Mouse (Mus musculus) liver, adult 2 months (tissue): ENCODE data around the gene 1700021F05Rik.

Experiments used
- CTCF ChIP-seq: fragments of 200-500 bp; IDR thresholded peaks from 2 replicates; pipeline ENCODE4 v1.5.1; 2011; ENCODE audit warnings: low read depth, low read length, control low read depth
- POLR2A ChIP-seq: fragments of 200-500 bp; IDR thresholded peaks from 2 replicates; pipeline ENCODE4 v1.6.1; 2011; ENCODE audit warnings: low read length, control low read depth; ENCODE audit not compliant: insufficient read depth; ENCODE audit errors: extremely low read depth

GRCm38 (mm10) chr10:43588470-43589177 lies 47.8 kb upstream of the 1700021F05Rik start:
- no peak for TF ChIP-seq POLR2A
- no peak for TF ChIP-seq CTCF
